Mouse (Mus musculus) adrenal gland, adult (tissue): ENCODE data around the gene Zfp827.

Experiments used
- DNase-seq, 2 experiments: peaks; one replicate each; pipeline ENCODE4 v3.0.0; 2022 to 2023; ENCODE audit warnings: low spot score in 1 of 2; ENCODE audit not compliant: inconsistent age in 2 of 2

The Zfp827 gene

DNA sequence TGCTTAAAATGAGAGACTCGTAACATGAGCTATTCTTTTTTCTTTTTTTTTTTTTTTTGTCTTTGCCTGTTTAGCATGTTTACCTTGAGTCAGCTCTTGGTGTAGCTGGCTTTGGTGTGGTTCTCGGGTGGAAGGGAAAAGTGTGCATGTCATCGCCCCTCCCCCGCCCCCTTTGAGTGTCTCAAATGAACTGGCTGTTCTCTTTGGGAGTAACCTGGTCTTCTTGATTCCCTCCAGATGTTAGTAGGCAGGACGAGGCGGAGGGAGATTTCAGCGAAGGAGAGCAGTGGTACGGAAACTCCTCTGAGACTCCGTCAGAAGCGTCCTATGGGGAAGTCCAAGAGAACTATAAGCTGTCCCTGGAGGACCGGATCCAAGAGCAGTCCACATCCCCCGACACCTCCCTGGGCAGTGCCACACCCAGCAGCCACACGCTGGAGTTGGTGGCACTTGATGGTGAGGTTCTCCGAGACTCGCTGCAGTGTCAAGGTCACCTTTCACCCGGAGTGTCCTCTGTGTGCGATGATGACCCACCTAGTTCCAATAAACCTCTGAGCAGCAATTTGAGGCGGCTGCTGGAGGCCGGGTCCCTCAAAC, 31.9 kb downstream of the Zfp827 start:
- DNase-seq = no peak

- no peak for DNase-seq
Measured at GRCm38 (mm10) chr8:79065924-79066323, 37.7 kb downstream of the Zfp827 start.

- no peak for DNase-seq
Measured at GRCm38 (mm10) chr8:79067812-79068630, 39.8 kb downstream of the Zfp827 start.

GRCm38 (mm10) chr8:79073311-79073710, 45.1 kb downstream of the Zfp827 start:
- no peak for DNase-seq

- DNase-seq = peak in 1 of 2 experiments; percentile 38
Measured at GRCm38 (mm10) chr8:79074986-79075385, 46.7 kb downstream of the Zfp827 start.

DNA sequence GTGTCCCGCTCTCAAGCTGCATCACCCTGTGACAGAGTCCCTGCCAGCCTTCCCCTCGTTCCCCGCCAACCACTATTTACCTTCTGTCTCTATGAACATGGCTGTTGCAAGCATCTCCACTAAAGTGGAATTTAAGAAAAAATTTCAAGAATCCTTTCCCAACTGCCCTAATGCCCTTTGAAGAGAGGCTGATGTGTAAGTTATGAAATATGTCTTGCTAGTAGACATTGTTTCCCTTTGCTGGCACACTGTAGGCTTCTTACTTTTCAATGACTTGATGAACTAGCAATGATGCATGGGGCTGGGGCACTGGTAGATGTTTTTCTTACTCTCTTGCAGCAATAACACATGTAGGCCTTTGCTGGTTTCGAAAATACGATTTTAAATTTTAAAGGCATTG, 49.0 kb downstream of the Zfp827 start:
- no peak for DNase-seq

- no peak for DNase-seq
Measured at GRCm38 (mm10) chr8:79078556-79079195, 50.4 kb downstream of the Zfp827 start.

GRCm38 (mm10) chr8:79079196-79079561, 50.9 kb downstream of the Zfp827 start:
- DNase-seq = no peak

DNA sequence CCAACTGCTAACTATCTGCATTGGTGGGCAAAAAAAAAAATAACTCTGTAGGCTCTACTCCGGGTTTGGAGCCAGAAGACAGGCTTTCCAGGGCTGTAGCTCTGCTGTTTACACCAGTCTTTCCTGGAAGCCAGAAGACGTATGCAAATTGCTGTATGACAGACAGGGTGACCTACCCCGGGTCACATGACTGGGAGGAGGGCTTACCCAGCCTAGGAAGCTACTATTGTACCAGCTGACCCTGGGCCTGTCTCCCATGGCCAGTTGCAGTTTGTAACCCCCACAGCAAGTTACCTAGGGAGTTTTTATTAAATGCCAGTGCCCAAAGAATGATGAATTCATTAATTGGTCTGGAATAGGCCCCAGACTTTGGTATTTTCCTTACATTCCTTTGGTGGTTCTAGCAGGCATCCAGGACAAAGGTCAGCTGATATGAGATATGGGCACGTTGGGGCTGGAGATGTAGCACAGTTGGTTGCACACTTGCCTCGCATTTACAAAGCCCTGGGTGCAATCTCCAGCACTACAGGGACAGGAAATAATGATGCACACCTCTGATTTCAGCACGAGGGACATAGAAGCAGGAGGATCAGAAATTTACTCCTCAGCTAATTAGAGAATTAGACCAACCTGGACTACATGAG, 52.0 kb downstream of the Zfp827 start:
- peak in 1 of 2 experiments; percentile 43 for DNase-seq

DNA sequence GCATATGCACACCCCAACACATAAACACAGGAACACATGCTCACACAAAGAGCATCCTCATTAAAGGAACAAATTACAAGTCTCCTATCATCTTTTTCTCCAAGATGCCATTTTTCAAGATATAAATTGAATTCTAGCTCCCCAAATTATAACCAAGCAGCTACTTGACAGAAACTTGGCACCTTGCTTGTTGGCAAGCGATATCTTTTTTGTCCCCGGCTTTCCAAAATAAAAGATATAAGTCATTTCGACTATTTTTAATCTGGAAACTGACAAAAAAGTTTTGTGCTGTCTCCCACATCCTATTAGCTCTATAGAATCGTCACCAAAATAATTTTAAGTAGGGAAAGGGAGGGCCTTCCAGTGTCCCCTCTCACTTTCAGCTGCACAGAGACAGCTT, 53.1 kb downstream of the Zfp827 start:
- peak in 1 of 2 experiments; percentile 30 for DNase-seq

DNA sequence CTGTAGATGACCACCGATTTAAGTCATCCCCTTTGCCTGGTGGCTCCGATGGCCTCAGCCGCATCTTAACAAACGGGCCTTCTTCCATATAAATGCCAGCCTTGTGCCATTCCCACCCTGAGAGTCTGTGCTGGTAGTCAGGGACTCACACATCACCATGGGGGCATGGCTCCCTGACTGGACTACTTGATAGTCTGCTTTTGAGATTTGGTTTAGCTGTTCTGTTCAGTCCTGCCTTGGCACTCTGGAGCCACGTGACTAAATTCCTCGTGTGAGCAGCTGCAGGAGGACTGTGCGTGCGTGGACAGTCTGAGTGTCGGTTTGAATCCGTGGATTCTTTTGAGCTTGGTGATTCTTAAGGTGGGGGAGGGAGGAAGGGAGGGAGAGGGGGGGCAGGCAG, 53.7 kb downstream of the Zfp827 start:
- DNase-seq = no peak

DNA sequence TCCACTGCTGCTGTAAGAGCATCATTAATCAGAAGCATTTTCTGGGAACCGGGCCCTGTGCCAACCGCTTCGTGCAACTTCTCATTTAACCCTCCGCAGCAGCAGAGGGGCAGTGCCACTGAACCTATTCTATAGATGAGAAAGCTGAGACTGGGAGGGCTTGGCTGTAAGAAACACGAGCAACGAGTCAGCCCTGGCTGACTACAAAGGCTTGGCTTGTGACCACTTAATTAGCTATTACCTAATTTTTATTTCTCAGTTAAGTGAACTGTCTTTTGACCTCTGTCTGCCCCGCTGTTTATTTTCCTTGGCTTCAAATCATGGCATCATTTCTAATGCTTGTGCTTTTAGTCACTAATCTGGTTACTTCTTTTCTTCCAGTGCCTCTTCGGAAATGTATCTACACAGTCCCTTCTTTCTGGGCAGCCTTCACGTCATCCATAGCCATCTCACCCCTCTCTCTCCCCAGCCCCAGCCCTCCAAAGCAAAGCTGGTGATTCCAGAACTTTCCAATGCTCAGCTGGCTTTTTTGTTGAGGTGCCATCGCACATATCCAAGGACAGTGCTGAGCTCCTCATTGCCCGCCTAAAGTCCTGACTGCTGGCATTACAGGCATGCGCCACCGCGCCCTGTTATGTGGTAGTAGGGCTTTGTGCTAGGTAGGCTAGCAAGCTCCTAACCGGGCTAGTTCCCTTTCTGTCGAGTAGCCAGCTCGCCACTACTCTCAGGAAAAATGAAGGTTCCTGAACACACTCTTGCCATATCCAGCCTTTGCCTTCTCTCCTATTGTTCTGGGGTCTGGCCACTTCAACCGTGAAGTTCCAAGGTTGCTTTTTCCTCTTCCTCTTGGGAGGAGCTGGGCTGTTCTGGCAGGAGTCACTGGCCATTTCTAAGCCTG, 55.5 kb downstream of the Zfp827 start:
- DNase-seq = peak; percentile 65 to 89

DNA sequence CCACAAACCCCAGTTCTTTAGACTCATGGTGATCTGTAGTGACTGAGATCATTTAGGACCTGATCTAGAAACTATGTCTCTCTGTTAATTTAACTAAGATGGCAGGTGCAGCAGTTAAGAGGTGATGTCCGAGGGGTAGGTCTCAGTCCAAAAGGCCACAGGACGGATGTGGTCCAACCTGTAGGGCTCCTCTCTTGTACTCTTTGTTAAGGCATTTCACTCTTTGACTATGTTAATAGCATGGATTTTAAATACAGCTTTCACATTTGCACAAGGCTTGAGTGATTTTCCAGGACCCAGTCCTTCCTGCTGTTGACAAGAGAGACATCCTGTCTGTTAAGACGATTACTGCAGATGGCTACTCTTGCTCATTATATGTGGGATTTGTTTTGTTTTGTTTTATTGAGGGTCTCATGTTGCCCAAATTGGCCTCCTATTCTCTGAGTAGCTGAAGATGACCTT, 56.2 kb downstream of the Zfp827 start:
- DNase-seq = no peak

DNA sequence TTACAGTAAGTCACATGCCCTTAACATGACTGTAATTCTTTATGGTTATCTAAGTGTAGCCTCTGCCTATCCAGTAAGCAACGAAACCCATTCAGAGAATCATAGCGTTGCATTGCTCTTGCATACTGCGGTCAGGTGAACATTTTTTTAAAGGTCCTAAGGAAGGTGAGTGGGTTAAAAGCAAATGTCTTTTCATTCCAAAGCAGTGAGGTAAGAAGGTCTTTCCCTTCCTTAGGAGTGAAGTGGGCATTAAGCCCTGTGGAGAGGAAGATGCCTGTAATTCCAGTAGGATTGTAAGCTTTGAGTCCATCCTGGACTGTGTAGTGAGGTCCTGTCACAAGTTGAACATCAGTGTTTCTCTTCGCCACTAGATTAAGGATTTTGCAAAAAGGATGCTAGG, 66.2 kb downstream of the Zfp827 start:
- no peak for DNase-seq

DNA sequence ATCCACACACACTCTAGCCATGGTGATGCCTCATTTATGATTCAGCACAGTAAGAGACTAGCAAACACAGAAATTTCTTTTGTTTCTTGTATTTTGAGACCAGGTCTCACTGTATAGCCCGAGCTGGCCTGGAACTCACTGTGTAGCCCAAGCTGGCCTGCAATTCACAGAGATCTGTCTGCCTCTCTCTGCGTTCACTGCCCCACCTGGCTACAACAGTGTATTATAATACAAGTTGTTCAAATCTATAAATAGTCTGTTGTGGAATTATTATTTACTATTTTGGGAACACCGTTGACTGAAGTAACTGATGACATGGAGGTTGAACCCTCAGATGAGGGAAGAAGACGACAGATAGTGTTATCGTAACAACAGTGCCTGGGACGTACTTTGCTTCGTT, 66.9 kb downstream of the Zfp827 start:
- no peak for DNase-seq

DNA sequence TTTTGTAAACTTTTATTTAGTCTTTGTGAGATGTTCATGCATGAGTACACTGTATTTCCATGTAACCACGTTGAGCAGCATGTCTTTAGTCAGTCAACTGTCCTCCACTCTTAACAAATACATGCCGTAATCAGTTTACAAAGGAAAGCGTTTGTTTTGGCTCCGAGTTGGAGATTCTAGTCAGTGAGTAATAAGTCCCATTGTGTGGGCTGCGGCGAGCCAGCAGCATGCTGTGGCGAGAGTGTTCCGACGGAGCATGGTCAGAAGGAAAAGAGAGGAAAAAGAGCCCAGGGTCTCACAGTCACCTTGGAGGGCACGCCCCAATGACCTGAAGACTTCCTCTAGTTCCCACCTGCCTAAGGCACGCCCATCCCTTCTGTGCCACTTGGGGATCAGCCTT, 68.7 kb downstream of the Zfp827 start:
- no peak for DNase-seq

DNA sequence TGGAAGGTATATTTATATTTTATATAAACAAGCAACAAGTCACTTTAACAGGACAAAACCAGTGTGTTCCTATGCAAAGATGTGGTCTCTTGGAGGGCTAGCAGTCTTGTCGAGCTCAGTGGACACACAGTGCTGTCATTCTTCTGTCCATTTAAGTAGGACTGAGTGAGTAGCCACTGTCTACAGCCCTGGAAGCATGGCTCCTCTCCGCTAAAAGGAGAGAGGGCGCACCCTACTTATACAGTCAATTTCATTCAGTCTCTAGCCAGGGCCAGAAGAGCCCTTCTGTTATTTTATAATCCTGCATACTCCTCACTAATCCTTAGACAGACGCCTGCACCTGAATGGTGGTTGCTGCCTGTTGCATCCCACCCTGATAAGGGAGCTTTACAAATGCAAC, 74.5 kb downstream of the Zfp827 start:
- DNase-seq = no peak

- no peak for DNase-seq
Measured at GRCm38 (mm10) chr8:79103185-79103878, 75.1 kb downstream of the Zfp827 start.

DNA sequence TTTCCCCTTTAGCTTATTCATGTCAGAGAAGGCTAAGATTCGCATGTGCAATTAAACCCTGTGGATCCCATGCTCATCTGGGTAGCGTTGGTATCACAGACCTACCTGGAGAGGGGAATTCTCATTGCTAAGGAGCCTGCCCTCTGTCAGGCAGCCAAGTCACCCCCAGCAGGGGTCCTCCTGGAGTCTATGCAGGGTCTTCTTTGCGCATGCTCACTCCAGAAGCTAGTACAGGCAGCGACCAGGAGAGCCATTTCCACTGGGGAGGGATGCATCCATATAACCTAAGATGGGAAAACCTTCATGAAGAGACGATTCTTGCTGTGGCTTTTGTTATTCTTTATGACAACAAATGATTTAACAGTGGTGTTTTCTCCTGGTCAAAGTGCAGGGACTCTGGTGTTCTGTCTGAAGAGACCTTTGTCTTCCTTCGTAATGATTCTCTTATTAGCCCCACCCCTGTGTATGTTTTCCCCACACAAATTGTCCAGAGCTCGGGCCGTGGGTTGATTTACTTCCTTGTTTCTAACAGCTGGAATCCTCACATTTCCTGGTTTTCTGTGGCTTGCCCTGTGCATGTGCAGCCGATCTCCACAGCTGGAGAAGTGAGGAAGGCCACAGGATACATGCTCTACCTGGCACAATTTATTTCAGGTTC, 75.8 kb downstream of the Zfp827 start:
- no peak for DNase-seq
